Mouse (Mus musculus) right cerebral cortex, postnatal 14 days (tissue): ENCODE measurements at regions not wholly inside any gene's neighbourhood (a gene's known extent, or its start where the extent isn't known, plus 50 kb on each side); places are given as distances from the start of the nearest gene placed in this dataset.

Experiments
- DNase-seq: peaks from one replicate; pipeline ENCODE4 v3.0.0; 2022

- DNase-seq = no peak
Measured at GRCm38 (mm10) chr15:86566111-86566510, 351.9 kb downstream of the Tbc1d22a start.

- no peak for DNase-seq
Measured at GRCm38 (mm10) chr15:86574311-86574710, 360.1 kb downstream of the Tbc1d22a start.

DNA sequence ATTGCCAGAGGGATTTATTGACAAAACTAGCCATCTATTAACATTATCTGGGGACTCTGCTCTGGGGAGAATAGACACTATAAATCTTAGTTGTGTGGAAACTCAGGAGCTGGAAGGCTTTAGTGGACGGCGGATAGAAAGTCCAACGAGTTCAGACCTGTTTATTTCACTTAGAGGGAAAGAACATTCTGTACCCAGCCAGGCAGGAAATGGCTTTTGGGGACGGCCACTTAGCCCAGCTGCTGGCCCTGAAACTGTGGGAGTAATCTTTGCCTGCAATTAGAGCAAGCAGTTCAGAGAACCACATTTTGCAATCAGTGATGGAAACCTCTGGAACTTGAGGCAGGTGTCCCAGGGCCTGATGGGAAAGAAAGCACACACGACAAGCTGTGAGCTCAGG lies 362.4 kb downstream of the Tbc1d22a start:
- no peak for DNase-seq

GRCm38 (mm10) chr15:86578689-86579088 lies 364.4 kb downstream of the Tbc1d22a start:
- DNase-seq = no peak

DNA sequence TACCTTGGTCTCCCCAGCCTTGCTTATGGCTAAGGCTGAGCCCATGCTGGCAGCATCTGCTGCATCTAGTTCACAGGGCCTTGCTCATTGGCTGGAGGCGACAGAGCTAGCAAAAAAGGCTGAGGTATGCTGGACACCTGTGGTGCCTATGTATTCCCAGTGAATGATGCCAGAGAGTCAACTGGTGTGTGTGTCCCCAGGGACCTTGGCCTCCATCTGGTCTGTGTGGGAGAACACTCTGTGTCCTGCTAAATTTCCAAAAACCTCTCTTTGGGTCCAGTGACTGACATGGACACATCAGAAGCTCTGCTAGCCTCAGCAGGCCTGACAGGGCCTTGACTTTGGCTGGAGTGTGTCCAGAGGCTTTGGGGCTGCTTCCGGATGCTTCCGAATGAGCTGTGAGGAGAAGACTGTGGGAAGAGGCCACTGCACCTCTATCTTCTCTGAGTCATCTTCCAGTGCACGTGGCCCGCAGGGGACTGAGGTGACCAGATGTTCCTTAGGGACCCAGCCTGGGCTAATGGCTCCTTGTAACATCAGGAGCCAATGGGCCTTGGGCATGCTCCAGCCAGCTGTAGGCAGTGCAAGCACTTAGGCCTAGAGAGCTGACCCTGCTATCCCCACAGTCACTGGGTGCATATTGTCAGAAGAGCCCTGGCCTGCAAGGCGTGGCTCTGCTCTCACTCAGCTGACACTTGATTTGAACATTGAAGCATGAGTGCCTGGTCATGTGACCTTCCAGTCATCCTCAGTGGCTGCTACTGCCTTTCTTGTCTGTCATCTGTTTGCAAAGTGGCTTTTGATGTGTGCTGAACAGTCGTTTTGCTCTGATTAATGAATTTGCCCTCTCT lies 368.2 kb downstream of the Tbc1d22a start:
- DNase-seq = no peak

DNA sequence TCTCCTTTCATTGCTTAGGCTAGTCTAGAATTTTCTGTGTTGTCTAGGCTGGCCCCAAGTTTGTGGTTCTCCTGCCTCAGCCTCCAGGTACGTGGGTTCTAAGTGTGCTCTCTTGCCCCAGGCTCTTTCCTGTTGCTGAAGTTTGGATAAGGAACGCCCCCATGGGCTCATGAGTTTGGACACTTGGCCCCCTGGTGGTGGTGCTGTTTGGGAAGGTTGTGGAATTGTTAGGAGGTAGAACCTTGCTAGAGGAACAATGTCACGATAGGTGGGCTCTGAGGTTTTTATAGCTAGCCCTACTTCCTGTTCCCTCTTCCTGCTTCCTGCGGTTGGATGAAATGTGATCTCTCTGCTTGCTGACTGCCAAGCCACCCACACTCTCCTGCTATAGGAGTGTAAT lies 371.5 kb downstream of the Tbc1d22a start:
- no peak for DNase-seq

DNA sequence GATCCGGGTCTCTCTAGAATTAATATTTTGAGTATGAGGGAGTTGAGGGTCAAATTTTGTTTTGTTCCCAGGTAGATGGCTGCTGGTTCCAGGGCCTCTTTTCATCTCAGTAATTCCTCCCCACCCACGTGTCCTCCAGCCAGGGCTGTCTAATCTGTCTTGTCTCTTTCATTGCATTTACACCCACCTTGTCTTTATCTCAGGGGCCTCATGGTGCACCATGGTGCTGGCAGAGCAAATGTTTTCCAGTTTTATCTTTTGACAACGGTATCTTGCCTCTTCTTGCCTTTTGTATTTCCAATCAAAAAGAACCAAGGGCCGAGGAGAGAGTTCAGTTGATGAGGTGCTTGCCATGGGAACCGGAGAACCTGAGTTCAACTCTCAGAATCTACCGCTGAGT lies 372.9 kb downstream of the Tbc1d22a start:
- DNase-seq = no peak

DNA sequence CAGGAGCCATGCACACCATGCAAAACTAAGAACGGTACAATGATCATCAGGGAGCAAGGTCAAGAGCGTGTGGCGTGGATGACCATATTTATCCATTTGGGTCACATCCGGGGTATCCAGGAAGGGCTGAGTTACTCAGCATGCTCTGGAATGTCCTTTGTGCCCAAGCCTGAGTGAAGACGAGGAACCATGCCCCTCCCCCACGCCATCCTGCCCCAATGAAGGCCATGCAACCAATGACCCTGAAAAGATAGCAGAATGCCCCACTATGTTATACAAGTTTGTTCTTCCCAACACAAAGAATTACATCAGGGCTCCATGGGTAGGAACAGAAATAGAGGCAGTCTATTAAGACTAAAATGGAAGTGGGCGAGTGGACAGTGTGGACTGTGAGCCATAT lies 375.8 kb downstream of the Tbc1d22a start:
- no peak for DNase-seq

- peak; percentile 15 for DNase-seq
Measured at GRCm38 (mm10) chr15:86590896-86591295, 376.6 kb downstream of the Tbc1d22a start.

DNA sequence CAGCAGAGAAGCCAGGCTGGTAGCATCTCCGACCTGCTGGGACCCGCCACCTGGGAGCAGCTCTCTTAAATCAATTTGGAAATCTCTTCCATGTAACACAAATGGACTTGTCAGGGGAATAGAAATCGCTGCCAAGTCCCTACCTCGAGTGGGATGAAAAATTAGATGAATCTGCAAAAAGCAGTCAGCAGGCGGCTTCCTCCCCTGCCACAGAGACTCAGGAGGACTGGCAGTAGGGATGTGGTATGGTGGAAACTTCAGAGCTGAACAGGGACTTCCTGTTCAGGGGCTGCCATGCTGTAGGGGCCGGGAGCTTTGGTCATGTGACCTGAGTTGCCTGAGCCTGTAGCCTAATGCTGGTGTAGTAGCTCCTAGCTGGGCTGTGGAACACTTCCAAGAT lies 379.1 kb downstream of the Tbc1d22a start:
- peak; percentile 15 for DNase-seq

DNA sequence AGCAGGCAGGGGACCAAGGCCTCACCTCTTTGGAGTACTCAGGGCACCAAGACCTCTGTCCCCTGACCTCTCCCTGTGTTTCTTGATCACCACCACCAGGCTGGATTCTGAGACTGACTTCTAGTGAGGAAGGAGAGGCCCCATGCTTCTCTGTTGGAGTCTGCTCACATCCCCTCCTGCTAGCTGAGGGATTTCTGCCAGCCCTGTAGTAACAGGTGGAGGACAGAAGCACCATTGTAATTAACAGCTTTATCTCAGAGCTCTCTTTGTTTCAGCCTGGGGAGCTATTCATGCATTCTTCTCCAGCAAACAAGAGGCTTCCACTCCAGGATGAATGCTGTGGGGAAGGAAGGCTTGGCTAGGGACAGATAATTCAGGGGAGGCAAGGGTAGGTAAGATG lies 392.2 kb downstream of the Tbc1d22a start:
- DNase-seq = no peak

DNA sequence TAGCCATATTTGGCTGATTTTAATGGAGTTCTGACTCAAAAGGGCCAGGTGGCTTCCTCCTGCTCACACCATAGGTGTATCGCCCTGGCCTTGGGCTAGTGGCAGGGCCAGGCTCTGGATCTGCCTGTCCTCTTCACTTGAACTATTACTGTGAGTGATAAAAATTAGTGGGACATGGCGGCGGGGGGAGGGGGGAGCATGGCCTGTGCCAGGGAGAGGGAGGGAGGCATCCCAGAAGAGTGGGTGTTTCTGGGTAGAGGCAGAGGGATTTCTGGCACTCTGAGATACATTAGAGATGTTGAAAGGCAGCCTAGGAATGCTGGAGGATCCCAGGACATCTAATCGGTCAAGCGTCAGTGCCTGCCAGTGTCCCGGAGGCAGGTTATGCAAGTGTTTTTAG lies 395.4 kb downstream of the Tbc1d22a start:
- no peak for DNase-seq

GRCm38 (mm10) chr15:86631376-86631775 lies 417.1 kb downstream of the Tbc1d22a start:
- DNase-seq = no peak

GRCm38 (mm10) chr15:86645244-86645643 lies 431.0 kb downstream of the Tbc1d22a start:
- no peak for DNase-seq

GRCm38 (mm10) chr15:86648131-86648530 lies 433.9 kb downstream of the Tbc1d22a start:
- no peak for DNase-seq

GRCm38 (mm10) chr15:86673096-86673520 lies 458.8 kb downstream of the Tbc1d22a start:
- no peak for DNase-seq

DNA sequence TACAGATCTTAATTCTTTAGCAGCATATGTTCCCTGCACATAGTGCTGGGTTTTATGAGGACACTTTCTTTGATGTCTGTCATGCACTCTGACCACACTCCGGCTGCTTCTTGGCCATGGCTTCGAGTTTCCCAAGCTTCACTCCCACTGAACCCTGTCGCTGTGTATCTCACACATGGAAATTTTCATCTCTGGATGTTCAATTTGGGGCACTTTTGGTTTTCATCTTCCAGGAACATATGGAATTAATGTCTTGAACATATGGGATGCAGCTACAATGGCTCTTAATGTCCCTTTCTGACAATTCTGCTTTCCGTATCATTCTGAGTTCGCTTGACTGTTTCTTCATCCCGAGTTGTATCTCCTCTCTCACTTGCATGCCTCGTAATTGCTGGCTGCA lies 462.8 kb downstream of the Tbc1d22a start:
- DNase-seq = no peak

GRCm38 (mm10) chr15:86683081-86683480 lies 468.8 kb downstream of the Tbc1d22a start:
- DNase-seq = no peak

GRCm38 (mm10) chr15:86689694-86690093 lies 475.4 kb downstream of the Tbc1d22a start:
- no peak for DNase-seq

DNA sequence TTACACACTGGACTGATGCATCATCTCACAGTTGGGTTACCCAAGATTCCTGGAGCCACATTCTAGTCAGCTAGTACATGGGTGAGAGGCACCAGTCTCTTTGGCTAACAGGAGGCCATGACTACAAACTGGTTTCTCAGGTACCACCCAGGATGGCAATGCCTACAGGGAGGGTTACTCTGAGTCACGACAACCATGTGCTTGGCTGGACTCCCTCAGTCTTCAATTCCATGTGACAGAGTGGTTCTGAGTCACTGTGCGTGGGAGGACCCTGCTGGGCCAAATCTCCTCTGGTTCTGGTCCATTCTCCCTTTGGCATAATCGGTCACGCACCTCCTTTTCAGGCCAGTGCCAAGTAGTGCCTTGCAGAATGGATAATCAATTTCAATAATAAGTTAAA lies 482.5 kb downstream of the Tbc1d22a start:
- no peak for DNase-seq

GRCm38 (mm10) chr15:86710429-86710828 lies 496.2 kb downstream of the Tbc1d22a start:
- no peak for DNase-seq

DNA sequence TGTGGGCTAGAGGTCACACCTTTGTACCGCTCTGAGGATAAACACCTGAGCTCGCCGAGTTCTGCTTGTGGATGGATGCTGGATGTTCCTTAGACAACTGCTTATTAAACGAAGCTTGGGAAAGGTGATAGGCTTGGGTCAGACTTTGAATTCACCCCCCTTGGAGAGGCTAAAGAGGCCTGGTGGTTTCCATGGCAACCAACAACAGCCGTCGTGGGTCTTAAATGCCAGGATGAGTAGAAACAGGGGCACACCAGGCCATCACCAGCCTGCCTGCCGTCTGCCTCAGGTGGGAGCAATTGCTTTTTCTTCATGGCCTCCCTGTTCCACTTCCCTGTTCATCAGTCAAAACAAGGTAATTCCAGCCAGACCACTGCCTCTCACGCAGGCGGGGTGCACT lies 504.1 kb downstream of the Tbc1d22a start:
- DNase-seq = no peak

DNA sequence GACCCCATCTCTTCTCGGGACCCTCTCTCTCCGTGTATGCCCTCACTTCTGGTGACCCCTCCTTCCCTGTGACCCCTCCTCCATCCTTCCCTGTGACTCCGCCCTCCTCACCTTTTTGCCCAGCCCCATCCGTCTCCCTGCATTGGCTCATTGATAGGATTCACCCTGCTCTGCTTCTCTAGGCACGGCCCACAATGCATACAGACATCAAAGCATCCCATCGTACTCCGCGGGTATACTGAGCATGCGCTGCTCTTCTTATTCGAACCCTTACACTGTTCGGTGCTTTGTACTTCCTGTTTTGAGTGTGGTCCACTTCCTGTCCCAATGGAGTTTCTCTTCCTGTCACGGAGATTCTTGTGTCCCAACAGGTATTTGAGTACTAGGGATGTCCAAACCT lies 504.8 kb downstream of the Tbc1d22a start:
- DNase-seq = no peak

GRCm38 (mm10) chr15:86721131-86721530 lies 506.9 kb downstream of the Tbc1d22a start:
- no peak for DNase-seq

GRCm38 (mm10) chr15:86737945-86738344 lies 523.7 kb downstream of the Tbc1d22a start:
- DNase-seq = no peak
